Mouse (Mus musculus) kidney, adult 2 months (tissue): Measurements from ENCODE around the gene Traf5.

Experiments used
- CTCF ChIP-seq: fragments of 200-500 bp; conservative IDR thresholded peaks from 2 replicates; pipeline ENCODE4 v1.5.1; 2011; ENCODE audit warnings: low read depth, mild to moderate bottlenecking, control low read depth, low read length, moderate library complexity, mixed read lengths; ENCODE audit not compliant: insufficient read depth, insufficient read length
- POLR2A ChIP-seq: fragments of 200-500 bp; IDR thresholded peaks from one replicate; pipeline ENCODE4 v1.6.1; 2011; ENCODE audit warnings: low read depth, low read length, control low read depth

GRCm38 (mm10) chr1:191969939-191970338 is 122.4 kb downstream of the Traf5 start:
- TF ChIP-seq CTCF (no peak), POLR2A (no peak)
